Mouse (Mus musculus) kidney, adult 9 months (tissue): ENCODE measurements around the gene Rab3il1.

ENCODE experiments used
- DNase-seq: peaks from one replicate; pipeline ENCODE4 v3.0.0; 2022

The Rab3il1 gene

DNA sequence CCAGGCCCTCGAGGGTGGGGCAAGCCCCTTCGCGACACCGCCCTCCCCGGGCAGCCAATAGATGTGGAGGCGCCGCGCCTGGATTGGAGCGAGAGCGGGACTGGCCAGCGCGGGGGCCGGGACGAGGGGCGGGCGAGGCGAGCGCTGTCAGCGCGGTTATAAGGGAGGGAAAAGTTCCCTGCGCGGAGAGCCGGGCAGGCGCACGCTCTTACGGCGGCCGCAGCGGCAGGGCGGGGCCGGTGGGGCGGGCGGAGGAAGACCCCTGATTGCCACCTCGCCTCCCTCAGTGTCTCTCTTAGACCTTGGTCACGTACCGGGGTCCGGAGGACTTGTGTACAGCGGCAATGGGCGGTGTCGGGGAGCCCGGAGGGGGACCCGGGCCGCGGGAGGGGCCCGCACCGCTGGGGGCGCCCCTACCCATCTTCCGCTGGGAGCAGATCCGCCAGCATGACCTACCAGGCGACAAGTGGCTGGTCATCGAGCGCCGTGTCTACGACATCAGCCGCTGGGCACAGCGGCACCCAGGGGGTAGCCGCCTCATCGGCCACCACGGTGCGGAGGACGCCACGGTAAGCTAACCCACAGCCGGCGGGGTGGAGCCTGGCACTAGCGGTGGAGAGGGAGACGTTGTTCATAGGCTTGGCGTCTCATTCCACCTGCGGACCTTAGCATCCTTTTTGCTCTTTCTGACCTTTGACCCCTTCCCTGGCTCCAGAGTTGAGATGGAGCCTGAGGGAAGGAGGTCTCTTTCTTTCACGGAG, 40.1 kb downstream of the Rab3il1 start, which contains the start of gene Fads3:
Gene Fads3 (plus strand): TSS at position 182 of the 761 bp plus-strand sequence.
- DNase-seq = peak; percentile 89

DNA sequence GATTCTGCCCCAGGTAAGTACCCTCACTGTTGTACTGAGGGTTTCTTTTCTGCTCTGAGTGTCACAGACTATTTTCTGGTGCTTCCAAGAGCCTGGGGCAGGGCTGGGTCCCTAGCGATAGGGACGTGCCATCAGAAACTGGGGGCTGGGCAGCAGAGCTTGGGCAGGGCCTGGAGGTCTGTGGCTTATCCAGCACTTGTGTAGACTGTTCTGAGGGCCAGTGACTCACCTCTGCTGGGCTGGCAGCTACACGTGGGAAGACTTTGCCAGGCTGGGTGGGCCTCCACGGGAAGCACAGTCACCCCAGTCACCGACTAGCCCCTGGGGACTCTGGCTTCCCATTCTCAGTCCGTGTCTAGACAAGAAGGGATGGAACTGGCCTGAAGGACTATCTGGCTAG, 40.8 kb downstream of the Rab3il1 start:
- peak; percentile 30 for DNase-seq

GRCm38 (mm10) chr19:10042816-10043215, 41.3 kb downstream of the Rab3il1 start:
- DNase-seq = peak; percentile 40

DNA sequence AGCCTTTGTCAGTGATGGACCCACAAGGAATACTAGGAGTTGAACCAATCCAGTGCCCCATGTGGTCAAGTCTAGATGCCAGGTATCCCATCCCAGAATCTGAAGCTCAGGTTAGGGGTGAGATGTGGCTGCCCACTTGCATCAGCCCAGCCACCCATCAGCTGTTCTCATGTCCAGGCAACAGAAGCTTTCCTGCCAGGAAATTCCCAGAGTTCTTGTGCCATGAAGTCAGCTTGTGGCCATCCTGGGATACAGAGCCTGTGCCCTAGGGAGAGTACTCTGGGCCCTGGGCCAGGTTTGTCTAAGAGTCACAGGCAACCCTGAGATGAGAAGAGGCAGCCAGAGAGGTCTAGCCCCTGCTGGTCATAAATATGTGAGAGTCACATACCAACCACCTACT, 42.2 kb downstream of the Rab3il1 start:
- DNase-seq = peak; percentile 85

GRCm38 (mm10) chr19:10045707-10046106, 44.2 kb downstream of the Rab3il1 start:
- DNase-seq = no peak

- peak; percentile 86 for DNase-seq
Observed at GRCm38 (mm10) chr19:10046346-10046745, 44.9 kb downstream of the Rab3il1 start.

DNA sequence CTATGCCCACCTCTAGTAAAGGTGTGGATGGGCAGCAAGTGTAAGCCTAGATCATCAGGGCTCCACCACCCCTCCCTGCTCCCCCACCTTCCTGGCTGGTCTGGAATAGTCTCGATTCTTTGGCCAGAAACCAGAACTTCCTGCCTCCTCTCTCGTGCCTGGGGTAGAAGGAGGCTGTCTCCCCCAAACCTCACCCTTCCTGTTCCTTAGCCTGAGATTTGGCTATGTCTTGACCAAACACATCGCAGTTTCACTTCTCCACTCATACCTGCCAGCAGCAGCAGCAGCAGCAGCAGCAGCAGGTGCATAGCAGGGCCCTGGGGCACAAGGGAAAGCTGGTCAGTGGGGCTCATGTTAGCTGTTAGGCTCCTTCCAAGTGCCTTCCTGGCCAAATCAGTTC, 45.5 kb downstream of the Rab3il1 start:
- DNase-seq = peak; percentile 32

DNA sequence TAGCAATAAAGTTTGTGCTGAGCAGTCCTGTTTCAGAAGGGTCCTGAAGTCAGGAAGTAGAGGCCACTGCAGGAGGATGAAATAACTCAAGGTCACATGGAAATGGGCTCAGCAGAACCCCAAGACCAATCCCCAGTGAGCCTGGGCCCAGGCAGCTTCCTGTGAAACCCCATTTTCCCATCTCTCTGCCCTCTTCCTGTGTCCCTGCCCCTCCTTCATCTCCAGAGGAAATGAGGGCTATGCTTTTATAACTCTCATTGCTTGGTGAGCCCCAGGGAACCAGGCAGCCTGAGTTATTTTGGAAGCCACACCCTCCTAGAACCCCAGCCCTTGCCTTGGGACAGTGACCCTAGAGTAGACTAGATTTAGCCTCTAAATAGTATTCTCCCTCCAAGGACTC, 48.1 kb downstream of the Rab3il1 start:
- no peak for DNase-seq

DNA sequence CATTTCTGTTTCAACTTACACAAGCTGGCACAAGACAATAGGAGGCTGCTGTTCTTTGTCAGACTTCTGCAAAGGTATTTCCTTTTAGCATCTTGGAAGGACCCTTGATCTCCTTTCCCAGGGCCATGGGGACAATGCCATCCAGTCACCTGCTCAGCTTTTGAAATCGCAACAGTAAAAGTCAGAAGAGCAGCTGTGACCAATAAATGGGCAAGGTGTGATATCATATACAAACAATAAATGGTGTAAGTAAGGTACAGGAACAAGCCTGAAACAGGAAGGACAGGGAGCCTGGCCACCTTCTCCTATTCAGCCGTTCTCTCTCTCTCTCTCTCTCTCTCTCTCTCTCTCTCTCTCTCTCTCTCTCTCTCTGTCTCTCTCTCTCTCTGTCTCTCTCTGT, 49.0 kb downstream of the Rab3il1 start:
- no peak for DNase-seq

DNA sequence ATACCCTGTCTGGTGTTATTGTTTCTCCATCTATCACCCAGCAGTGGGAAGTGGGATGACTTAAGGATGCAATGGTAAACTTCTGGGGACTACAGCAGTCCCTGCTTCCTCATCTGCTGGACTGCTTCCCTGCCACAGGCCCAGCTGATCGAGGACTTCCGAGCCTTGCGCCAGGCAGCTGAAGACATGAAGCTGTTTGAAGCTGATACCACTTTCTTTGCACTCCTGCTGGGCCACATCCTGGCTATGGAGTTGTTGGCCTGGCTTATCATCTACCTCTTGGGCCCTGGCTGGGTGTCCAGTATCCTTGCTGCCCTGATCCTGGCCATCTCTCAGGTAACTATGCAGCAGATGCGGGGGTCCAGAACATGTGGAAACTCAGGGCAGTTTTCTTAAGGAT, 51.2 kb downstream of the Rab3il1 start:
- no peak for DNase-seq

DNA sequence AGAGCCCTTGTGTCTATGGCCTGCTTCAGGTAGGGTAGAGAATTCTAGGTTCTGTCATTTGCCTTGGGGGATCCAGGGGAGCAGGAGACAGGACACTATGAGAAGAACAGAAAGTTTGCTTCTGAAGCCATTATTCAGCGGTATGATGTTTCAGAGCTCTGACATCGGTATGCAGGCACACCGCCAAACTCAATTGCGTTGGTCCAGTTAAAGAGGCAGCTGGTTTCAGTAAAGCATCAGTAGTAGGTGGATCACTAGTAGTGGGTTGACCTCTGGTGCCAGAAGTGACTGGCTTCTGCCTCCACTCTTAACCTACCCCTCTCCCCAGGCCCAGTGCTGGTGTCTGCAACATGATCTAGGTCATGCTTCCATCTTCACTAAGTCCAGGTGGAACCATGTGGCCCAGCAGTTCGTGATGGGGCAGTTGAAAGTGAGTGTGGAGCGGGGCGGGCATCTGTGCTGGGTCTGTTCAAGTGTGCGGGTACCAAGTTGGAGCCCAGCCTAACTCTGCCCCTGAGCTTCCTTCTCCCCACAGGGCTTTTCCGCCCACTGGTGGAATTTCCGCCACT, 52.3 kb downstream of the Rab3il1 start:
- DNase-seq = no peak

DNA sequence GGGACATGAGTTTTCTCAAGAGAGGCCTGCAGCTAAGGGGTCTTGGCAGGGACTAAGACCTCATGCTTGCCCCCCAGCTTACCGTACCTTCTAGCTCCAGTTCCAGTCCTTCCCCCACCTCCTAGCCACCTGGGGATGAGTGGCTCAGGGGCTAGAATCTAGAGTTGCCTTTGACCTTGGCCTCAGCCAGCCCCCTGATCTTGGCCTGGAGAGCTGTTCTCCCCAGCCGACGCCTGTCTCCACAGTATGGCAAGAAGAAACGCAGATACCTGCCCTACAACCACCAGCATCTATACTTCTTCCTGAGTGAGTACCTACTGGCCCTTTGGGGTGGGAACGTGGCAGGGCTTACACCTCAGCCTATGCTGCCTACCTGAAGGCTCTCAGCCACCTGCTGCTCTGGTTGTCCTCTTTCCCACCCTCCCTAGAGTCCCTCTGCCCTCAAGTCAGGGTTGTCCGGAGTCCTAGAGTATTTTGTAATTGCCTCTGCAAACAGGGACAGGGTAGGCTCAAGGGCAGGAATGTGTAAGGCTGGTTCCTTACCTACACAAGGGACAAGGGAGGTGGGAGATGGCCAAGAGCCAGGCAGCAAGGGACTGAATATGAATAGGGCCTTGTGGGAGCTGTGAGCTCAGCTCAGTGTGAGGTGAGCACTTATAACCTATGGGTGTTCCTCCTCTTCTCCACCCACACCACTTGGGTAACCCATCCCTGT, 53.0 kb downstream of the Rab3il1 start:
- DNase-seq = no peak

GRCm38 (mm10) chr19:10055261-10055660, 53.8 kb downstream of the Rab3il1 start:
- DNase-seq = no peak

DNA sequence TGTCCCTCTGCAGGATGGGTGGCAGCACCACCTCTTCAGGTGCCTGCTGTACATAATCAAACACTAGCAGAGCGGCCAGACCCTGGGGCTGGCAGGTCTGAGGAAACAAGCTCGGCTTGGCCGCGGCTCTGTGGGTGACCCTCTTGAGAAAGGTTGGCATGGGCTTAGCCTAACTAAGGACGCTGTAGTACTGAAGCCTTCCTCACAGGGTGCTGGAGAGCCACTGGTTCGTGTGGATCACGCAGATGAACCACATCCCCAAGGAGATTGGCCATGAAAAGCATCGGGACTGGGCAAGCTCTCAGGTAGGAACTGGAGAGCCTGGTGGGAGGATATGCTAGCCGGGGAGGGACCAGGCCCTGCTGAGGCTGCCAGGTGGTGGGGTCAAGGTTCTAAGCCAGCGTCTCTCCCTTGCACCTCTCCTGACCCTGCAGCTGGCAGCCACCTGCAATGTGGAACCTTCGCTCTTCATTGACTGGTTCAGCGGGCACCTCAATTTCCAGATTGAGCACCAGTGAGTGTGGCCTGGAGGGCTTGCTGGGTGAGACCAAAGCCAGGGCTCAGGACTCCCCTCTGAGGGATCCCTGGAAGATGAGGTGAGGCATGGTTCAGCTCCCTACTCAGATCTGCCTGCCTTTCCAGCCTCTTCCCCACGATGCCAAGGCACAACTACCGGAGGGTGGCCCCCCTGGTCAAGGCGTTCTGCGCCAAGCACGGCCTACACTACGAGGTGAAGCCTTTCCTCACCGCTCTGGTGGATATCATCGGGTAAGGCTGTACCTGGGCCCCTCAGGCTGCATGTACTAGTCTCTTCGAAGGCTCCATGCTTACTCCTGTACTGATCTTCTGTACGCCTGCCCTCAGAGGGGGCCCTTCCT, 54.6 kb downstream of the Rab3il1 start:
- peak; percentile 85 for DNase-seq

GRCm38 (mm10) chr19:10056686-10057085, 55.2 kb downstream of the Rab3il1 start:
- DNase-seq = no peak

- DNase-seq = peak; percentile 97
Observed at GRCm38 (mm10) chr19:10057486-10058351, 56.2 kb downstream of the Rab3il1 start.

DNA sequence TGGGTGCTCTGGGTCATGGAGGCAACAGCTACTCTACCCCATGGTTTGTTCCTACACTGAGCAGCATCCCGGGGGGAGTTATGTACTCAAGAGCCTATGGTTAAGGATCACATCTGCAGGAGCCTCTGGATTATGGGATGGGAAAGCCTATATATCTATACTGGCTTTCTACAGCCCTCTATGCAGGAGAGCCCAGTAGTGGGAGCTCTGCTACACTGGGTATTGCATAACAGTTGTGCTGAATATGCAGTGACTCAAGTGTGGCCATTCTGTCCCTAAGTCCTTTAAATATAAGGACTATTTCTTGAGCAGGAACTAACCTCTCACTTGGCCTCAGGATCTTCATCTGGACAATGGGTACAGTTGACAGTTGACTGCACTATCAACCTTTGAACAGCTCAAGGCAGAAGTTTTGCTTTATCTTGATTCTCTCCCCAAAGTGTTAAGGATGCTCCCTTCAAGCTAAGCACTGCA, 56.9 kb downstream of the Rab3il1 start:
- DNase-seq = no peak

DNA sequence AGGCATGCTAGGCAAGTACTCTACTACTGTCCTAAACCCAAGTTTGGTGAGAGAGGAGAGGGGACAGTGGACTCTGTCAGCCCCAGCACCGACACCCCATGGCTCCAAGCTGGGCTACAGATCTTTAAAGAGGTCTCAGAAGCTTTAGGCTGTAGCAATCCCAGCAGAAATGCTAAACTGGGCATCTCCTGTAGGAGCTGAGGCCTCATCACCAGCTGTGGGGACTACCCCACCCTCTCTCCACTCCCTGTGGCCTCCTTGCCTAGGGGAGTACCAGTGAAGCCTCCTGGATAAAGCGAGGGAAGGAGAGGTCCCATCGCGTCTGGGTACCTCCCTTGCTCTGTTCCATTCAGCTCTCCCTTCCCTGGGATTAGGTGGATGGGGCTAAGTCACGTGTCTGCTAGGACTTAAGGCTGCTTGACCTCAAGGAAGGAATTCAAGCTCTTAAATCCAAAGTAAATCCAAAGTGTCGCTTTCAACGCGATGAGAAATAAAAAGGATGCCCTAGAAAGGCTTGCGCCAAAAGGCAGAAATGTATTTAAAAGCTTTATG, 57.5 kb downstream of the Rab3il1 start:
- no peak for DNase-seq

DNA sequence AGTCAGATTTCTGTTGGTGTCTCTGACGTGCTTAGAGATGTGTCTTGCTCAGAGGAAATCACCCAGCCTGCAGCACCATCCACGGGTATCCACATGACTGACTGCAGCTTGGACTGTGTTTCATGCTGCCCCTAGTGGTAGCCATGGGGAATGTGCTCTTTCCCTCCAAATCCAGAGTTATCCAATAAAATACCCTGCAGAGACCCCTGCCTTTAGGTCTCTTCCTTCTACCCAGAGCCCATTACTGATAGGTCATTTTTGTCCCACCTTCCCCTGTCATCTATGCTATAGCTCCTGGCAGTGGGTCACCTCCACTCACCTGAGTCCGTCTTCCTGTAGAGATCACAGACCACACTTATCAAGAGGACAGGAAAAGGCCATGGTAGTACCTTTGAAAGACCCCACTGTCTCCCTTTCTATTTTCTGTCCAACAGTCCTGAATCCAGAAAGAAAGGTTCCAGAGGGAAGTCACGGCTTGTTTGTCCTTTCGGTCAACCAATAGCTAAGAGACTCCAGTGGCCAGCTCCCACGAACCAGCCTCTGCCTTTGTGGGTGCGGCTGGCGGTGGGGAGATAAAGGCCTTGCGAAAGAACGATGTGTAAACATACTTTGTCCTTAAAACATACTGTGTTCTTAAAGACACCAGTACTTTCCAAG, 58.6 kb downstream of the Rab3il1 start:
- peak; percentile 70 for DNase-seq

- DNase-seq = no peak
Observed at GRCm38 (mm10) chr19:10060783-10061590, 59.5 kb downstream of the Rab3il1 start.
